Mouse (Mus musculus) heart, postnatal 25 days (tissue): ENCODE results near the gene Hmgn2. TPM values are rescaled to one million over a fixed set of nuclear protein-coding genes. Genes with fewer than 3 reads are reported as not detected.
"Not testable (repeated sequence)": the region's sequence is repeated elsewhere in the genome, so short reads cannot be mapped to it uniquely, and the experiment has no call there.

Source experiments
- DNase-seq: peaks from one replicate; pipeline ENCODE4 v3.0.0; 2022; ENCODE audit warnings: low spot score
- intact Hi-C: fragments of 180-260 bp; cut with DNase I; formaldehyde crosslinking; loops from one replicate; pipeline ENCODE4 v1.15.1; 2025
- total RNA-seq, 2 experiments: library from RNA; stranded (reverse); gene quantifications; 2 replicates each; pipeline ENCODE4 v1.2.3; 2021

Gene Hmgn2
- total RNA-seq = 100 to 1,000 TPM; 104 to 120 TPM

DNA sequence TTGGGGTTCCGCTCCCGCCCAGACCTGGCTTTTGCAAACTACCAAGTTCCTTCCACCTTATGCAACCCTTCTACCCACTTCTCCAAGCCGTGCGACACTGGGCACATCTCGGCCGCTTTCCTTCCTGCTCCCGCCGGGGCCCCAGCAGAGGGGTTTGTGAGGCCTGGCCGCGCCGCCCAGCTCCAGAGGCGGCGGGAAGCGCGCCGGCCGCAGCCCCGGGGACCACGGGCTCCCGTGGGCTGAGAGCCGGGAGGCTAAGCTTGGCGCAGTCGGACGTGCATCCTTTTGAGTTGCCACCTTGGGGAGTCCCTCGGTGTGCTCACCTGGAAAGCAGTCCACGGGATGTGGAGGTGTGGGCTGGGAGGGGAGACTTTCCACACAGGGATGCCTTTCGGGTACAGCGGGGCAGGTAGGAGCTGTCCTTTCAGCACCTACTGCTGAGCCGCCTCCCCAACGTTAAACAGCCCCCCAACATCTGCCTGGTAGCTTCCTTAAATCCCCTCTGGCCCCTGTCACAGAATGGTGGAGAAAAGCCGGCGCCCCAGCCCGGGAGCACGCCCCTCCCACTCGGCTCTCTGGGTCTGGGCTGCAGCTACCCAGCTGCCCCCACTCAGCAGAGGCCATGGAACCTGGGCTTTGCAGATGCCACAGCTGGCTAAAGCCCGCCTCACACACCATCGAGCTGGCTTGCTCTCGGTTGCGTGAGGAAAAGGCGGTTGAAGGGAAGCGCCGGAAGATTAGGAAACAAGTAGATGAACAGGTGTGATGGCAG lies at the start of gene Hmgn2:
TSS of gene Hmgn2 (minus strand) at position 501 of the 772 bp plus-strand sequence.
- intact Hi-C loops = loop anchor here (2.0 to 5.0 kb wide), 2 partner anchors 30 to 36 kb away; no protein-coding TSS in a partner anchor
- peak; percentile 7 for DNase-seq

DNA sequence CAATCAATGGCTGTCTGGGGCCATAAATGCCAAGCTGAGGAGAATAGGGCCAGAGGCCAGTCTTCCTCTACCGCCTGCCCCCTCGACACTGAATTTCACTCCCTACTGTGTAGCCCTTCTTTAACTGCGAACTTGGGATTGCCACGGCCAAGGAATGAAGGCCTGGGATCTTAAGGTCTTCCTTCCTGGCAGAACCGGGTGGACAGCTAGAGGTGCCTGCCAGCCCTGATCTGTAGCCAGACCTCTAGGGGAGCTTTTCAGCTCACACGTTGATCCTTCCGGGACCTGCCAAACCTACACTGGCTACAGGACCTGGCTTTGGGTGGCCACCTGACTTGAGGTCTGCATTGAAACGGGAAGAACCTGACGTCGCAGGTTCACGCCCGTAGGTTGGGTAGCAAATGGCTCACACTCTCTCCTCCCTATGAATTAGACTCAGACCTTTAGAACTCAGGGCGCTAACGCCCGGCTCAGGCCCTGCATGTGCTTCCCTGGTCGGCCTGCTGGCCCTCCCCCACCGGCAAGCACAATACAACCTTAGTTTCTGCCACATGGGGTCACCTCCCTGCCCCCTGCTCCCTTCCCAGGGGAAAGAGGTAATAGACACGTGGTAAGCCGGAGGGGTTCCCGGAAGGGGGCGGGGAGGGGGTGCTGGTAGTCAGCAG lies 48.9 kb upstream of the Hmgn2 start:
- DNase-seq = no peak
- intact Hi-C loops = no loop called here

DNA sequence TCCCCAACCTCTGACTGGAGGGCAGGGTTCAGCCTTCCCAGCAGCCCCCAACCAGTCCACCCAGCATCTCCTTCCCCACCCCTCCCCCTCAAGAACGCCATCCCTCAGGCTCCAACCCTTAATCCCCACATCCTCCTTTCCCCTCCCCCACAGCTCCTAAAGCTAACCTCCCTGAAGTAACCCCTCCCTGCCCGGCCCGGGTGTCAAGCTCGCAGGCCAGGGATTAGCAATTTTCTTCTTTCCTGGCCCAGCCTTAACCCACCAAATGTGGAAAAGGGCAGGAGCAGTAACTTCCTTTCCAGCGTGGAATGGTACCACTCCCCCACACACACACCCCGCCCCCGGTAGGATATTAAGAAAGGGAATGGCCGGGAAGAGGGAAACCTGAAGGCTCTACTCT lies 48.3 kb upstream of the Hmgn2 start:
- intact Hi-C loops = no loop called here
- DNase-seq = no peak

DNA sequence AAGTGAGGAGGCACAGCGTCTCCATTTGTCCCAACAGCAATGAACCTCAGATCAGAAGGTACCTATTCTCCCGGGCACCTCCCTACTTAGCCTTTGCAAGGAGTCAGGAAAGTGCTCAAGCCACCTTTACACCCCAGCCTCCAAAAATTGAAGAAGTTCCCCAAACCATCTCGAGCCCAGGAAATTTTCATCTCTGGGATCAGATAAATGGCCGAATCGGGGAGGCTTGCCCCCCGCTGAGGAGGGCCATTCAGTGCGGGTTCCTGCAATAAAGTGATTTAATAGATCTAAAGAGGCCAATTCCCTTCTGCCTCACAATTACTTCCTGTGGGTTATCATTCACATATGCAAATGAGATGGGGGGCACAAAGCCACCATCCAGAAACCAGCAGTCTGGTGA lies 47.8 kb upstream of the Hmgn2 start:
- DNase-seq = no peak
- intact Hi-C loops = no loop called here

DNA sequence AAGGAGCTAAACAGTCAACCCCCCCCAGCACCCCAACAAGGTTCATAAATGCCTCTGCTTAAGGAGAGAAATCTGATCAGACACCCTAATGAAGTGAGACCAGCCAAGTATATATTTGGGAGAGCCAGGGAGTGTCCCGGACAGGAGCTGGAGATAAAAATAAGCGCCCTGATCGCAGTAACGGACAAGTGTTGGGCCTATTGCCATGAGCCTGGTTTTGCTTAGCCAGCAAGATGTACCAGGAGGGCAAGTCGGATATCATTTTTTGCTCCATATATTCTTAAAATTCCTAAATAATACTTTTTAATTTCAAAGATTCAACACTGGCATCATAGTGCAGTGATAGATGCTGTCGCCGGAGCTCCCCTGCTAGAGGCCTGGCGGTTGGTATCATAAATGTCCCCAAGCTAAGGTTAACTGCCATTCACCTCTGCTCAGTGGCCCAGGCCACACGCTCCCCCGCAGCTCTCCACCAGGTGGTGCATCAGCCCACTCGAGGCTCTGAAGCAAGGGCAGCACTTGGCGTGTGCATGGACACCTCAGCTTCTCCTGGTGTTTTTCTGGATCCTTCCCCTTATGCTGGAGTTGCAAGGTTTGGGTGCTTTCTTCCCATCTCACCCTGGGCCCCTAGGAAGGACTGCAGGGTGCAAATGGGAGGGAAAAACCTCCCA lies 44.5 kb upstream of the Hmgn2 start:
- DNase-seq = no peak
- intact Hi-C loops = no loop called here

DNA sequence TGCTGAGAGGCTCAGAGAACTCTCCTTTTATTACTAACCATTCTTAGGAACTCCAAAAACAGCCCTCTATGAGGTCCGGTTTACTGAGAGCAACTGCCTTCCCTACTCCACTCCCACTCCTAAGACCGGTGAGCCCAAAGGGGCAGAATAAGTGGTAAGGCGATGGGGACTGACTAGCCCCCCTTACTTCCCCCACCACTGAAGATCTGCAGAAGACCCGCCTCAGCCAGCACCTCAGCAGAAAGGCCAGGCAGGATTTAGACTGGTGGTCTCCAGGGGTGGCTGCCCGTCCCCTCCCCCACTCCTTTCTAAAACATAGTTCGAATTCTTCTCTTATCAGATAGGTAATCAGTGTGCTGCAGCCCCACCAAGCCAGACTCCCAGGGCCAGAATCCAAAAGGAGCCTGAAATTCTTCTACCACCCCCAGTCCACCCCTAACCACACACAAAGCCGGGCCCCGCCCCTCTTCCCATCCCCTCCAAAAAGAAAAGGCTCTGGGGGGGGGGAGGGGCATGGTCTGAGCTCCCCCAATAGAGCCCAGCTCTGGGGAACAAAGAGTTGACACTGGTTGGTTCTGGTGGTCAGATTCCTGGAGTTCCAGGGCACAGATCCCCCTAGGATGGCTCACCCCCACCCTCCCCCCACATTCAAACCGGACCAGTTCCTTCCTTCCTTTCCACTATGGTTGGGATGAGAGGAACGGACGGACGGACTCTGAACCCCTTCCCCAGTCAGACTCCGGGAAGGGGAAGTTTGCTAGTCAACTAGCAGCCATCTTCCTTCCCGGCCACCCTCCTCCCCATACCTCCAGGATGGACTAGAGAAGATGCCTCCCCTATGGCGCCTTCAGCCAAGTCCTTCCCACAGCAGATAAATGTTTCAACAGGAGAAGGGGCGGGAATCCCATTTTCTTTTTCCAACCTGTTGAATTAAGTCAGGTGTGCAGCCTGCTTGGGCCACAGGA lies 43.3 kb upstream of the Hmgn2 start:
- intact Hi-C loops = no loop called here
- no peak for DNase-seq

DNA sequence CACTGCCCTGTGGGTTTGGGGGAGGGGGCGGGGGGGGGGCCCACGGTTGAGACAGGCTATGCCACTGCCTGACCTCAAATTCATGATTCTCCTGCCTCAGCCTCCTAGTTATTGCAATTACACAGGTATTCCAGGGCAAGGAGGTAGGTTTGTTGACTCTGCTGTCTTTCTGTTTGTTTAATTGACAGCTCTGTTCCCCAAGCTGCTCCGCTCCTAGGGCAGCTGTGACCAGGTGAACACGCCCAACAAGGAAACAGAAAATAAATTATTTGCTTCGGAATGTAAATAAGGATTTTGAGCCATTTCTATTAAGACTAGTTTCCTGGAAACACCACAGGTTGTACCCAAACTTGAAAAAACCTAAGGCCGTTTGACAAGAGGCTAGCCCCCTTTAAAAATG lies 41.3 kb upstream of the Hmgn2 start:
- DNase-seq = no peak
- intact Hi-C loops = no loop called here

DNA sequence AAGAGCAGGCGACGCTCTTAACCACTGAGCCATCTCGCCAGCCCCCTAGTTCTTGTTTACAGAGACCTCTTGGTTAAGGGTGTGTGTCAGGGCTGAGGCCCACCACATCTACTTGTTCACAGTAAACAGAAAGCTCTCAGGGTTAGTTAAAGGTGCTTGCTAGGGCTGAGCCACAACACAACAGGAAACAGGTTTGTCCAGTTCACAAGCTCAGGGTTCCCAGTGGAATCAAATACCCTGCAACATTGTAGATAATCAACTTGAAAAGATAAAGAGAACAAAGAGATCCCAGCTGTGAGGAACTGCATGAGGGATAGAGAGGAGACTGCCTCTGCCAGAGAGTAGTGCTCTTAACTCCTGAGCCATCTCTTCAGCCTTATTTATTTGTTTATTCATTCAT lies 38.4 kb upstream of the Hmgn2 start:
- no peak for DNase-seq
- intact Hi-C loops = no loop called here

DNA sequence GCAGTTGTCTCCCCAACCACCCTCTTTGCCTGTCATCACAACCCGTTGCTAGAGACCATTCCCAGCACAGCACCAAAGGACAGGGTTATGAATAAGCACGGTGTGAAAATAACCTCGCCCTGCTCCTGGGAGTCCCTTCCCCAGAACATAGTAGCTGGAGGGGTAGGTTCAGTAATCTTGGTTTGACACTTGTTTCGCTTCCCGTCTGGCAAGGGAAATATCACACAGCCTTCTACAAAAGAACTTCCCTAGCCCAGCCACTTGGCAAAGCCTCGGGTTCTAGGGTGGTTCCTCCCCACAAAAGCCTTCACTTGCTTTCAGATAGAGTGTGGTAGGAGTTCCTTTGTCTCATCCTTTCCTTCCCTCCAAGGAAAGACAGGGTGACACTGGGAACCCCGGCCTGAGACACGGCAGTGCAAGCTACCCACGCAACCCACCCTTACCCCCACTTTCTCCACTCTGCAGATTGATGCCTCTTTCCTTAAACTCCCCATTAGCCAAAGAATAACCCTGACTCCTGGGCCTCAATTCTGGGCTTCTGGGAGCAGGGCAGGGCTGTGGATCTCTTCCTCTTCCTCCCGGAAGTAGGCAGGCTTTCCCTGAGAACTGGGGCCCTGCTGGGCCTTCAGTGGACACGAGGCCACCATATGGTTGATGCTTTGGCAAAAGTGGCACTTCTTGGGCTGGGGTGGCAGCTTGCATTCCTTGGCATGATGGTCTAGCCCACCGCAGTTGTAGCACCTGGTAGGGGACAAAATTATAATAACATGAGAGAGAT lies 37.3 kb upstream of the Hmgn2 start:
- no peak for DNase-seq
- intact Hi-C loops = no loop called here

DNA sequence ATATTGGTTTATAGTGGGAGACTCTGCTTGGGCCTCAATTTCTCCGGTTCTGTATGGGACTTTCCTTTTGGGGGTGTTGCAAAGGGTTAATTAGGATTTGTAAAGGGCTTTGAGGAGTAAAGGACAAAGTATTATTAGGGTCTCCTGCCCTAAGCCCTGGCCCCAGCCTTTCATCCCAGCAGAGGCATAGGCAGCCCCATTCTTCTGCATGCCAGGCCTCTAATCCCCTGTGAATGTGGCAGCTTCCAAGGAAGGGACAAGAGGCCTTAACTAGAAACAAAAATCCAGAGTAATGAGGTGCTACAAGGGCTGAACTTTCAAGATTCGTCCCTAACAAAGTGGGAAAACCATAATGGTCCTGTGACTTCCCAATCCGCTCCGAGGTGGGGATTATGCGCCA lies 34.5 kb upstream of the Hmgn2 start:
- intact Hi-C loops = loop anchor here (5.0 kb wide), 1 partner anchor 244 kb away; the partner anchor contains the start of genes Gm30191 and Zfp593
- DNase-seq = no peak

DNA sequence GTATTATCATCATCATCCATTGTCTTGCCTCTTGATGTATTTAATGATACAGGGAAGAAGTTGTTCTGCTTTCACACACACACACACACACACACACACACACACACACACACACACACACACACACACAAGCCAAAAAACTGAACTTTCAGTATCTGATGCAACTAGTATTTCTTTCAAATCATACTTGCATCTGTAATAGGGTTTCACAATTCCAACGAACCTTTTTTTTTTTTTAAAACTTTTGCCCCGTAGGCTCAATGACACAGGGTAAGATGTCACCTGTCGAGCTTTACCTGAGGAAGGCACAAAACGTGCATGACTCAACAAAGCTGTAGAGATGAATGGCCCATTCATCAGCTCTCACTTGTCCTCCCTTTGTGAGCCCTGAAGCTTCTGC lies 33.8 kb upstream of the Hmgn2 start:
- intact Hi-C loops = loop anchor here (5.0 kb wide), 1 partner anchor 245 kb away; the partner anchor contains the start of genes Gm30191 and Zfp593

DNA sequence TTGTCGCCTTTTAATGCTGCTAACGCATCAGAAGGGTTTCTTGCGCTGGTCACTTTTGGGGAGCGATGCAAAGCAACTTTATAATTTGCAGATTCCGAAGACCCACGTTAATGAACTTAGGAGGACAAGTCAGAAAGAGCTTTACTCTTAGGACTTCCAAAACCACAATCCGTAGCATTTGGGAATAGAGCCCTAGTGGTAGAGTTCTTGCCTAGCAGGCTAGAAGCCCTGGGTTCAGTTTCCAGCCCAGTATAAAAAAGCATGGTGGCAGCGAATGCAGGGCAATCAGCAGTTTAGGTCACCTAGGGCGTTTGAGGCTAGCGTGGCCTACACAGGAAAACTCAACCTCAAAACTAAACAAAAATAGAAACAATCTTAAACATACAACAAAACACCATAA lies 33.3 kb upstream of the Hmgn2 start:
- DNase-seq = no peak
- intact Hi-C loops = loop anchor here (5.0 kb wide), 1 partner anchor 246 kb away; the partner anchor contains the start of genes Gm30191 and Zfp593

More for the DNA sequence above, 33.8 kb upstream of the Hmgn2 start:
- DNase-seq = no peak

DNA sequence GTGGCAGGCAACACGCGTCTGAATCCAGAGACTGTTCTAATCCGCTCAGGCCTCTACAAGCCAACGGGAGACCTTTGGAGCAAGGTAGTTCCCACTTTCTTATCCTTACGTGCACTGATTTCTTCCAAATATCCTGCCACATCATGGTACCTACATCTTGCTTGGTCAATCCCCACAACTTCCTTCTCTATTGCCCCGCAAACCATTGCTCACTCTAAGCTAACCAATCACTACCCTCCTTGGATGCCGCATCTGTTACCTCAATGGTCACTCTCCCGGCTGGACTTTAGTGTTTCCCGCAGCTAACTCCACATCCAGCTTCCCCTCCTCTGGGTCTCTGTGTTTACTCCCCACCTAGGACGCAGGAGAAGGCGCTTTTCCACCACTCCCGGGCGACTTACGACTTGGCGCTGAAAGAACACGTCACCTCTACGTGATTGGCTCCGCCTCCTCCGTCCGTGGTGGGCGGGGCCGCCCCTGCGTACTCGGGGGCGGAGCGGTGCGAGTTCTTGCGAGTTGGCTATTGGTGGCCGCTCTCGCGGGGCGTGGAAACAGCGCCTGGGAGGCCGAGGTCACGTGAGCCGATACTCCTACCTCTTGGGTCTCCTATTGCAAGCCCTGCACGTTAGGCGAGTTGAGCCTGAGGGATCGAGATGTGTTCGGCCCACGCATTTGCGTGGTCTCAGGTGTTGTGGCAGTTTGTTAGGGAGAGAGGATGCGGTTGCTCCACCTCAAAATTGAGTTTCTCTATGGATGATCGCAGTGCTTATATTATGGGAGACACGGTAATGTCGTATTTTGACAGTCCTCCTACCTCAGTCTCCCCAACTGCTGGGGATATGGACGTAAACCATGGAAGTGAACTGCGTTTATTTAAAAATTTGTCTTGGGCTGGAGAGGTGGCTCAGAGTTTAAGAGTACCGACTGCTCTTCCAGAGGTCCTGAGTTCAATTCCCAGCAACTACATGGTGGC lies 32.3 kb upstream of the Hmgn2 start, which contains the start of gene Dhdds:
TSS of gene Dhdds (minus strand) at position 453 of the 973 bp plus-strand sequence.
- DNase-seq = peak; percentile 89
- intact Hi-C loops = loop anchor here (5.0 kb wide), 1 partner anchor 247 kb away; the partner anchor contains the start of genes Gm30191 and Zfp593

DNA sequence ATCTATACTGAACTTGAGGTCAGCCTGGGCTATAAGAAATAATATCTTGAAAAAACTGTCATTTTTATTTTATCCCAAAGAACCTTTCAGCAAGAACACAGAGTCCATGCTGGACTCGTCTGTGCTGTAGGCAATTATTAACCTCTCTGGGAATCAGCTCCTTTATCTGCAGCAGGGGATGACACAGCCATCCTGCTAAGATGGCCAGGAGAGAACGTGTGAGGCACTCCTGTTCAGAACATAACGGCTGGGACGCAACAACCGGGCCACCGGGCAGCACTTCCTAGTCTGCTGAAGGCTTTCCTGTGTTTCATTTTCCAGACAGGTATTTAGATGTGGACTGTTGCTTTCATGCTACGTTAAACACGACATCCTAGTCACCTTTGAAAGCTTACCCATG lies 26.2 kb upstream of the Hmgn2 start:
- DNase-seq = no peak
- intact Hi-C loops = no loop called here

DNA sequence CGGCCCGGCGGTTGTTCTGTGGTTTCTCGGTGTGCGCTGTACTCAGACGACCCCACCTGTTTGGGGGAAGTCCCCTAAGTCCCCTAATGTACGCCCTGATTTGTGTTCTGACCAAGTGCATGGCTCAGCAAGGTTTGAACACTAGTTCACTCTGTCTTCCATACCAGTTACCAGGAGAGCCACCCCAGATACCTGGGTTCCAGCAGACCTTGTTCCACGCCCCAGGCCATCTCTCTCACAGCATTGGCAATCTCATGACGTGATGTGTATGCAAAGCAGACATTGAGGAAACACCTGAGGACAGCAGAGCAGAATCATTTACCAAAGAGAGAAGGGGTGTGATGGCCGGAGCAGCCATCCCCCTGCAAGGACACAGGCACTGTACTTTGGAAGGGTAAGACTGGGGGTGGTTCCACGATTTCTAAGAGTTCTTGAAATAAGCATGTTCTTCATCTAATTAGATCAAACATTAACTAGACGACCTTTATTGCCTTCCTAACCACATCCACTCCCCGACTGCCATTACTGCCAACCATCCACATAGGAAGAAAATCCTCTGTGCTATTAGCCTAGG lies 22.7 kb upstream of the Hmgn2 start:
- no peak for DNase-seq
- intact Hi-C loops = no loop called here

DNA sequence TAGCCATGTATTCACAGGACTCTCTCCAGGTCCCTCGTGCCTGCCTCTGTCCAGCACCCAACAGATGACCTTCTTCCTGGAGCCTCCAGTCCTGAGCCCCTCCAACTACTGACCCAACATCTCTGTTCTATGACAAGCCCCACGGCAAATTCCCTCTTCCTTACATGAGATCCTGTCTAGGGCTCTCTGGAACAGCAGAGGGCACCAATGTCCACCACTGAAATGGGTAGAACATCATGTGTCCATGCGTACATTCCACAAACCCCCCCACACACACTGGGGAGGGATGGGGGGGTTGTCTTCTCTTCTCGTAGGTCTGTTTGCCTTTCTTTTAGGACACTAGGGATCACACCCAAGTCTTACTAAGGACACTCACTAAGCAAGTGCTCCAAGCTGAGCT lies 21.6 kb upstream of the Hmgn2 start:
- intact Hi-C loops = no loop called here
- DNase-seq = no peak

DNA sequence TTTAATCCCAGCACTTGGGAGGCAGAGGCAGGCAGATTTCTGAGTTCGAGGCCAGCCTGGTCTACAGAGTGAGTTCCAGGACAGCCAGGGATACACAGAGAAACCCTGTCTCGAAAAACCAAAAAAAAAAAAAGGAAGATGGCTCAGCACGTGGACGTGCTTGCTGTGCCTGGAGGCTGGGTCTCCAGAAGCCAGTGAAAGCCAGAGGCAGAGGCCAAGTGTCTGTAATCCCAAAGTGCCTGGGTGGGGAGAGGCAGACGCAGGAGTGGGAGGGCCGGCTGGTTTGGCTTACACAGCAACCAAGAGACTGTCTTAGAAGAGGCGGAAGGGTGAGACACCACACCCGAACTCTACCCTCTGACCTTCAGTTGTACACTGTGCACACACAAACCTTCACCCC lies 19.8 kb upstream of the Hmgn2 start:
- DNase-seq, intact Hi-C loops: not testable (repeated sequence)
